Mouse (Mus musculus): Measurements from ENCODE around the gene Dmac2. TPM values are rescaled to one million over a fixed set of nuclear protein-coding genes. Genes with fewer than 3 reads are reported as not detected.

Gene Dmac2
- total RNA-seq, 2 experiments from 2014 or later: 22.1 to 25.3 TPM

GRCm38 (mm10) chr7:25652244-25652759 lies 33.1 kb downstream of the Dmac2 start:
- DNase-seq: no peak

DNA sequence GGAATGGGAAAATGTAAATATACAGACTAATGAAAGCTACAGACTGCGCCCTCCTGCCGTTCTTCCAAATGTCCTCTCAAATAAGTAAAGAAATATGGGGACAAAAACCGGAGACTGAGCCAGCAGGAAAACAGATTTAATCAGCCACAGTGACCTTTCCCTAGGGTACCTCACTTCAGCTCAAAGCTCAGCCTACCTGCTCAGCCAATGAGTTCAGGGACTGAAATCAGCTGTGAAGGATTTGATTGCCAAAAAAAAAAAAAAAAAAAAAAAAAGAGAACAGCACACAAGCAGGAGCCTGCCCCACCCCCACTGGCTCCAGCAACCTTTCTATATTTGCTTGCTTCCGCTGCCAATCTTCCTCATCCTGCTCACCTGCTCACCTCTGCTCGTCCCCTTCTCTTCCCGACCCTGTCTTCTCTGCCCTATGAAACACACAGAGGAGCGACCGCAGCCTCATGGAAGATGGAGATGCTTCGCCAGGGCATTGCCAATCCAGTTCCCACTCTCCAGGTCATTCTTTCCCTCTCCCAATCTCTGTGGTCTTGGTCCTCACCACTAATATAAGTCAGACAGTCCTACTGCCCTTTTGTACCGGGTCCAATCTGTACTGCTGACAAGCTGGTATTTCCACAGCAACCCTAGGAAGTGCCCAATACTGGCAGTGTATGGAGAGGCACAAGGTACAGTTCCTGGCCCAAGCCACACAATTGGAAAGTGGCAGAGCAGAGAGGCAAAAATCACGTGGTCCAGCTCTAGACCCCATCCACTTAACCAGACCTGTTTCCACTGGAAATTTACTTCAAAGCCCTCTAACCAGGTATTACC lies 36.6 kb downstream of the Dmac2 start:
- peak in 1 of 2 experiments; percentile 49 for DNase-seq

- no peak for DNase-seq
Measured at GRCm38 (mm10) chr7:25657785-25658184, 38.6 kb downstream of the Dmac2 start.

GRCm38 (mm10) chr7:25658657-25659472 lies 39.7 kb downstream of the Dmac2 start, which contains the start of the genes Bckdha and Exosc5:
Gene Bckdha (minus strand): TSS chr7:25658981.
Gene Exosc5 (plus strand): TSS chr7:25659164.
- DNase-seq: peak; percentile 98

- DNase-seq: no peak
Measured at GRCm38 (mm10) chr7:25666381-25666780, 47.2 kb downstream of the Dmac2 start.

GRCm38 (mm10) chr7:25669158-25669557 lies 49.9 kb downstream of the Dmac2 start:
- no peak for DNase-seq

DNA sequence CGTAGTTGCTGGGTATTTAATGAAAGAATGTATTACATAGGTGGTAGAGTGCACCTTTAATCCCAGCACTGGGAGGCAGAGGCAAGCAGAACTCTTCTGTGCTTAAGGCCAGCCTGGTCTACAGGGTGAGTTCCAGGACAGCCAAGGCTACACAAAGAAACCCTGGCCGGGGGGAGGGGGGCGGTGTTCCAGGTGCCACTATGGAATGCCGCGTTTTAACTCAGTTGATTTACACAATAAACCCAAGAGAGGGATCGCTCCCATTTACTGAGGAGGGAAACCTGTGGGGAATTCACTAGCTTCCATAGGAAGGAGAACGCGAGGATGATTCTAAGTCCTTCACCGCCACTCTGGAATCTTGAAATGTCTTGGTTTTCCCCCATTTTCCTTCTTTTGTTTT lies 50.4 kb downstream of the Dmac2 start:
- no peak for DNase-seq

- no peak for DNase-seq
Measured at GRCm38 (mm10) chr7:25670096-25670495, 50.9 kb downstream of the Dmac2 start.

- no peak for DNase-seq
Measured at GRCm38 (mm10) chr7:25671686-25672085, 52.5 kb downstream of the Dmac2 start.

DNA sequence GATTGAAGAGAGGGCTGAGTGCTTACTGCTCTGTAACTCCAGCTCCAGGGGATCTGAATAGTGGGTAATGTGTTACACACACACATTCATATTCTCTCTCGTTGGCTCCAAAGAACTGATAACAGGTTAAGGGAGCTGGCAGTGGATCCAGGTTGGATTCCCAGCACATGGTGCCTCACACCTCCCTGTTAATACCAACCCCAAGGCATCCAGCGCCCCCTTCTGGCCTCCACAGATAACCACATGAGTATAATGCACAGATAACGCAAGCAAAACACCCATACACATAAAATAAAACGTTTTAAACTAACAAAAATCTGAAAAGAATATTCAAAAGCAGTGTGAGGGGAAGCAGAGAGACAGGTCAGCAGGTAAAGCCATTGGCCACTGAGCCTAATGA lies 53.2 kb downstream of the Dmac2 start:
- DNase-seq: no peak

DNA sequence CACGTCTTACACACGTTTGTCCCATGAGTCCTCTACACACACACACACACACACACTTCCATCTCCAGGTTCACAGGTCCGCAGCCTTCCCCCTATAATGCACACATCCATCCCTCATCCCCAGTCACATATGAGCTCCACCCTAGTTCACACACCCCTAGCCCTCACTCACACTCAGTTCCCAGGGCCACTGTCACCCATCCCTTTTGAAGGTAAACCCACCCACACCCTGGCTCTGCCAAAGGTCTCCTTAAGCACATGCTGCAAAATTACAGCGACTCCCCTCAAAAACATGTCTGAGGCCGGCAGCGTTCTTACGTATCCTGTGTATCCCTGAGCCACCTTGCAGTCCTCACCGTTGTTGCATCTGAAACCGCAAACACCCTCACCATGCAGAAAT lies 55.1 kb downstream of the Dmac2 start:
- DNase-seq: no peak

DNA sequence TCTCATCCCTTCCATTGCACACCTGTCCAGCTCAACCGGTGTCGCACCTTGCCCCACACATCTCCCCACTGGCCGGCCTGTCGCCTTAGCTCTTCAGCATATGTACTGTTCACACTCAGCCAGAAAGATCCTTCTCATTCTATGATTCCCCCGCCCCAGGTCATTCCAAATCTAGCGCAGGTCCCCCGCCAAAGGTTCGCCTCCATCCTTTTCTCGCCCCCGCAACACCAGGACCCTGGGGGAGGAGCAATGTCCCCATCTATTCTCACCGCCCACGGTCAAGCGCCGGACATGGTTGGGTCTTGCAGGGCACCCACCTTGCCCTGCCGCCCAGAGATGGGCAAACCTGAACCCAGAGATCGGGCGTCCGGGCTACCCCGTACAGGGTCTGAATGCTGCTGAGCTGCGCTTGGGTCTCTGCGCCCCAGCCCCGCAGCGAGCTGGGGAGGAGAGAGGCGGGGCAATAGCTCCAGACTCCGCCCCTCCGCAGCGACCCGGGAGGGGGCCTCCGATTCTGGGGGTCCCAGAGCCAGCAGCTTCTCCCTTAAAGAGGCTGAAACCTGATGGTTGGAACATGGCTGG lies 55.6 kb downstream of the Dmac2 start, which contains the start of gene Tmem91:
Gene Tmem91, minus strand, starts transcription at position 448 of the 582 bp plus-strand sequence.
- DNase-seq: no peak

Other genes starting within 250 kb of the Dmac2 start
- not detected for gene Cnfn, start 249.7 kb upstream of the Dmac2 start, total RNA-seq (2021)
- gene Lipe, start 220.7 kb upstream of the Dmac2 start, total RNA-seq (2021): 100 to 1,000 TPM; 342 to 355 TPM
- not detected for gene Cxcl17, start 206.5 kb upstream of the Dmac2 start, total RNA-seq (2021)
- 10 to 100 TPM in 1 of 2 experiments, 1 to 10 TPM in 1; 9.6 to 19.9 TPM for gene Ceacam1, start 141.8 kb upstream of the Dmac2 start, total RNA-seq (2021)
- 1 to 10 TPM; 1.4 to 2.4 TPM for gene Ceacam2, start 79.6 kb upstream of the Dmac2 start, total RNA-seq (2021)
- not detected for gene Erich4, start 3.5 kb upstream of the Dmac2 start, total RNA-seq (2021)
- 1 to 10 TPM; 1.8 to 2.0 TPM for gene B3gnt8, start 7.2 kb downstream of the Dmac2 start, total RNA-seq (2021)
- gene Bckdha, start 39.6 kb downstream of the Dmac2 start, total RNA-seq (2021): 100 to 1,000 TPM; 176 to 245 TPM
- 10 to 100 TPM; 39.6 to 54.0 TPM for gene Exosc5, start 39.8 kb downstream of the Dmac2 start, total RNA-seq (2021)
- not detected for gene Tmem91, start 55.8 kb downstream of the Dmac2 start, total RNA-seq (2021)
- gene B9d2, start 61.4 kb downstream of the Dmac2 start, total RNA-seq (2021): 10 to 100 TPM; 15.3 to 18.0 TPM
- gene Tgfb1, start 67.6 kb downstream of the Dmac2 start, total RNA-seq (2021): 10 to 100 TPM; 35.5 to 48.9 TPM
- 10 to 100 TPM; 45.9 to 49.0 TPM for gene Ccdc97, start 99.7 kb downstream of the Dmac2 start, total RNA-seq (2021)
- gene Hnrnpul1, start 135.3 kb downstream of the Dmac2 start, total RNA-seq (2021): 100 to 1,000 TPM; 102 to 113 TPM
- 10 to 100 TPM; 50.7 to 63.4 TPM for gene Axl, start 169.3 kb downstream of the Dmac2 start, total RNA-seq (2021)
- gene Cyp2s1, start 197.5 kb downstream of the Dmac2 start, total RNA-seq (2021): 1 to 10 TPM; 1.9 to 2.5 TPM